Mouse (Mus musculus): ENCODE data around the gene Megf11.

DNA sequence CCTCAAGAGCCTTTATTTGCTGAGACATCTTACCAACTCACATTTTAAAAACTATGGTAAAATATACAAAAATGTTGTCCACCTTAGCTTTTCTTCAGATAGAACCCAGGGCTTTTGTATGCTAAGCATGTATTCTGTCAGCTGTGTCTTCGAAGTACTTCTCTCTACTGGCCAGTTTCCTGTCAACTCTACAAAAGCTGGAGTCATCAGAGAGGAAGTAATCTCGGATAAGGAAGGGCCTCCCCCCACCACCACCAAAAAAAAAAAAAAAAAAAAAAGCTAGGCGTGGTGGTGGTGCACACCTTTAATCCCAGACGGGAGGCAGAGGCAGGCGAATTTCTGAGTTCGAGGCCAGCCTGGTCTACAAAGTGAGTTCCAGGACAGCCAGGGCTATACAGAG is 363.9 kb downstream of the Megf11 start:
- no peak for TF ChIP-seq CTCF (IDR thresholded peaks at IDR 0.05)
- no peak for TF ChIP-seq EP300 (IDR thresholded peaks at IDR 0.05)
